Mouse (Mus musculus): ENCODE results near the gene Sipa1l1. TPM values are rescaled to one million over a fixed set of nuclear protein-coding genes. Genes with fewer than 3 reads are reported as not detected.

Gene Sipa1l1
- total and polyA plus RNA-seq, 3 experiments, result 13.6 to 36.7 (median 23.6) TPM

DNA sequence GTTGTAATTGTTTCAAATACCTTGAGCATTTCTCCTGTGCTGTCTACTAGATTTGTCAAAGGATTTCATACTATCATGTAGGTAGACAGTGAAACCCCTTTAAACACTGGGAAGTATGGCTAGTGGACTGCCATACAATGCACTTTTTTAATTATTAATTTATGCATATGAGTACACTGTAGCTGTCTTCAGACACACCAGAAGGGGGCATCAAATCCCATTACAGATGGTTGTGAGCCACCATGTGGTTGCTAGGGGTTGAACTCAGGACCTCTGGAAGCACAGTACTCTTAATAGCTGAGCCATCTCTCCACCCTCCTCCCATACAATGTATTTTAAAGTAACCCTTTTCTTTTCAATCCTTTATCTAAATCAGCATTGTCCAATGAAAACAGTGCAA, 219.0 kb downstream of the Sipa1l1 start:
- Histone ChIP-seq H3K9me3 (replicated peaks; ENCODE audit: low read length) (peaks cover 2% of the 10 kb centered on the region), H3K27me3 (replicated peaks) (no peaks in the 10 kb centered on the region), H3K9ac (ENCODE audit: insufficient read depth, low read depth) (no peak overlapping the region), H3K79me2 (replicated peaks; ENCODE audit: control insufficient read depth, extremely low read depth, insufficient read depth, poor library complexity, severe bottlenecking) (no peaks in the 10 kb centered on the region), H3K4me2 (ENCODE audit: insufficient read depth, low read depth, poor library complexity, severe bottlenecking) (no peak overlapping the region), H3K36me3 (replicated peaks in 1 of 2; ENCODE audit: control insufficient read depth in 1 of 2, insufficient read depth in 1 of 2, low read length in 1 of 2) (peaks cover 16 to 38% of the 10 kb centered on the region in 2 experiments), H3K27ac (ENCODE audit: insufficient read depth, low read depth) (no peak overlapping the region), H3K4me1 (ENCODE audit: control insufficient read depth in 1 of 2, insufficient read depth in 2 of 2) (peaks cover 31 to 62% of the 10 kb centered on the region in 2 experiments), H3K4me3 (replicated peaks in 1 of 3; ENCODE audit: low read depth in 2 of 3, low read length in 2 of 3, poor library complexity in 1 of 3) (no peak overlapping the region)
- no peak for DNase-seq (ENCODE audit: extremely low read depth)
- in situ Hi-C loops (cut with MboI; ENCODE audit: low pct_ligation_motif_present, low pct_unique_long_range_greater_than_20kb, low sequenced_read_pairs) (no loop called here), dilution Hi-C loops (cut with MboI; ENCODE audit: extremely low pct_ligation_motif_present, extremely low pct_unique_long_range_greater_than_20kb, low sequenced_read_pairs) (no loop called here)
- peak; percentile 33 for TF ChIP-seq SMC3 (IDR thresholded peaks at IDR 0.05; ENCODE audit: low read depth, low read length)
- TF ChIP-seq TBP (conservative IDR thresholded peaks at IDR 0.05; ENCODE audit: low read depth, low read length), result no peak
- TF ChIP-seq MEF2A (IDR thresholded peaks at IDR 0.05; ENCODE audit: borderline replicate concordance, low read depth, low read length), result no peak
- no peak for TF ChIP-seq JUND (conservative IDR thresholded peaks at IDR 0.05; ENCODE audit: low read depth, low read length)
- TF ChIP-seq SIN3A (IDR thresholded peaks at IDR 0.05; ENCODE audit: low read length), result 0 out of 2 replicates have a peak, but pooled peaks have one; percentile 1
- TF ChIP-seq ZKSCAN1 (IDR thresholded peaks at IDR 0.05; ENCODE audit: borderline replicate concordance, low read depth, low read length), result no peak
- TF ChIP-seq MAX (IDR thresholded peaks at IDR 0.05; ENCODE audit: low read length), result no peak
- TF ChIP-seq CTCF (conservative IDR thresholded peaks at IDR 0.05 in 1 of 2, IDR thresholded peaks at IDR 0.05 in 1 of 2; ENCODE audit: low read depth in 2 of 2, low read length in 2 of 2), result peak in 1 of 2 experiments; percentile 69; a peak in 2 of 4 replicates
- TF ChIP-seq MYC (IDR thresholded peaks at IDR 0.05; ENCODE audit: low read depth, low read length), result 0 out of 2 replicates have a peak, but pooled peaks have one; percentile 17
- TF ChIP-seq ZC3H11A (IDR thresholded peaks at IDR 0.05; ENCODE audit: low read depth, low read length), result no peak
- no peak for TF ChIP-seq GABPA (IDR thresholded peaks at IDR 0.05; ENCODE audit: insufficient replicate concordance, low read depth, low read length)
- no peak for TF ChIP-seq POLR2A (IDR thresholded peaks at IDR 0.05; ENCODE audit: low read depth, low read length)
- no peak for TF ChIP-seq HCFC1 (IDR thresholded peaks at IDR 0.05; ENCODE audit: low read depth, low read length)
- TF ChIP-seq MXI1 (IDR thresholded peaks at IDR 0.05; ENCODE audit: low read depth, low read length), result 0 out of 2 replicates have a peak, but pooled peaks have one; percentile 41

DNA sequence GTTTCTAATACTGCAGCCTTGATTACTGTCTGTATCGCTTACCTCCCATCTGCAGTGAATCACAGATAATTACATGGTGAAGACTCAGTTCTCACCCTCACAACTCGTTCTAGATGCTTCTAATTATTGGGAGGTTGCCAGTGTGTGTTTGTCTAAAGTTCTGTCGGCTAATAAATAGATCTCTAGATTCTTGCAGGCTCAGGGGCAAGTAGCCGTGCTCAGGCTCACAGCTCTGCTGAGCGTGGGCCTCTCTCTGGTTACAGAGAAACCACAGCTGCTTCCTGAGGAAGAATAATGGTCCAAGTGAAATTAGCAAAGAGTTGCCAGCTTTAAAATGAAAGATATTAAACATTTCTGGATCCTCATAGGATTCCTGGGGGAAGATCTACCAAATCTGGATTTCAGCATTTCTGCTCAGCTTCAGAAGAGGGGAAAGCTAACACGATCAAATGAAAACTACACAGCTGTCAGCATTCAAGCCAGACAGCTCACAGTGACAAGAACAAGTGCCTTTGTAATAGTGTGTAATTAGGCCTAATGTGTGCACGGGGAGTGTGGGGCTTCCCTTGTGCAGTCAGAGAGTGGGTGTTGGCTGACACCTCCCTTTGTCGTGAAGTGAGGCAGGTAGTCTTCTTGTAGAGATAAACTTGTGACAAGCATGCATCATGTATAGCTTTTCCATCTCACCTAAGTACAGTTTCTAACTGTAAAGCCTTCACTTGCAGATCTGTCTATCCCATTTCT, 225.2 kb downstream of the Sipa1l1 start:
- dilution Hi-C loops (cut with MboI; ENCODE audit: extremely low pct_ligation_motif_present, extremely low pct_unique_long_range_greater_than_20kb, low sequenced_read_pairs) (no loop called here), in situ Hi-C loops (cut with MboI; ENCODE audit: low pct_ligation_motif_present, low pct_unique_long_range_greater_than_20kb, low sequenced_read_pairs) (no loop called here)
- H3K4me1 ChIP-seq (ENCODE audit: control insufficient read depth in 1 of 2, insufficient read depth in 2 of 2), result peaks cover 42 to 89% of the 10 kb centered on the region in 2 experiments
- peak overlapping the region; percentile 10 for H3K9ac ChIP-seq (ENCODE audit: insufficient read depth, low read depth)
- H3K27ac ChIP-seq (ENCODE audit: insufficient read depth, low read depth), result peak overlapping the region; percentile 100
- DNase-seq (ENCODE audit: extremely low read depth), result peak; percentile 29
- peak overlapping the region; percentile 89 for H3K4me2 ChIP-seq (ENCODE audit: insufficient read depth, low read depth, poor library complexity, severe bottlenecking)
- H3K36me3 ChIP-seq (replicated peaks in 1 of 2; ENCODE audit: control insufficient read depth in 1 of 2, insufficient read depth in 1 of 2, low read length in 1 of 2), result peaks cover 15 to 30% of the 10 kb centered on the region in 2 experiments
- no peaks in the 10 kb centered on the region for H3K9me3 ChIP-seq (replicated peaks; ENCODE audit: low read length)
- H3K79me2 ChIP-seq (replicated peaks; ENCODE audit: control insufficient read depth, extremely low read depth, insufficient read depth, poor library complexity, severe bottlenecking), result no peaks in the 10 kb centered on the region
- no peaks in the 10 kb centered on the region for H3K27me3 ChIP-seq (replicated peaks)
- peak overlapping the region in 1 of 3 experiments; percentile 46 for H3K4me3 ChIP-seq (replicated peaks in 1 of 3; ENCODE audit: low read depth in 2 of 3, low read length in 2 of 3, poor library complexity in 1 of 3)
- TF ChIP-seq UBTF (IDR thresholded peaks at IDR 0.05; ENCODE audit: low read depth, low read length) (no peak), POLR2AphosphoS2 (IDR thresholded peaks at IDR 0.05; ENCODE audit: low read depth, low read length) (no peak), PAX5 (IDR thresholded peaks at IDR 0.05; ENCODE audit: low read length) (no peak), CHD1 (IDR thresholded peaks at IDR 0.05; ENCODE audit: low read depth, low read length) (peak; percentile 32; the same call in 1 of the 2 replicates), CTCF (conservative IDR thresholded peaks at IDR 0.05 in 1 of 2, IDR thresholded peaks at IDR 0.05 in 1 of 2; ENCODE audit: low read depth in 2 of 2, low read length in 2 of 2) (no peak), USF1 (IDR thresholded peaks at IDR 0.05; ENCODE audit: low read depth, low read length) (no peak), ELF1 (IDR thresholded peaks at IDR 0.05; ENCODE audit: low read depth, low read length) (no peak; the same call in 1 of the 2 replicates), JUND (conservative IDR thresholded peaks at IDR 0.05; ENCODE audit: low read depth, low read length) (no peak), ZKSCAN1 (IDR thresholded peaks at IDR 0.05; ENCODE audit: borderline replicate concordance, low read depth, low read length) (no peak), MEF2A (IDR thresholded peaks at IDR 0.05; ENCODE audit: borderline replicate concordance, low read depth, low read length) (peak; percentile 31; the same call in 1 of the 2 replicates), SIN3A (IDR thresholded peaks at IDR 0.05; ENCODE audit: low read length) (no peak), IRF4 (IDR thresholded peaks at IDR 0.05; ENCODE audit: low read depth, low read length) (peak; percentile 67), GABPA (IDR thresholded peaks at IDR 0.05; ENCODE audit: insufficient replicate concordance, low read depth, low read length) (no peak), RAD21 (IDR thresholded peaks at IDR 0.05; ENCODE audit: low read depth, low read length) (no peak), ZC3H11A (IDR thresholded peaks at IDR 0.05; ENCODE audit: low read depth, low read length) (no peak), MAFK (IDR thresholded peaks at IDR 0.05; ENCODE audit: insufficient replicate concordance, low read length) (no peak), RCOR1 (conservative IDR thresholded peaks at IDR 0.05; ENCODE audit: low read depth, low read length) (no peak), MAZ (IDR thresholded peaks at IDR 0.05; ENCODE audit: low read depth, low read length) (no peak), USF2 (conservative IDR thresholded peaks at IDR 0.05; ENCODE audit: low read depth, low read length) (no peak), EP300 (IDR thresholded peaks at IDR 0.05; ENCODE audit: low read length) (peak; percentile 78), ETS1 (conservative IDR thresholded peaks at IDR 0.05; ENCODE audit: low read depth, low read length) (peak; percentile 61), TBP (conservative IDR thresholded peaks at IDR 0.05; ENCODE audit: low read depth, low read length) (no peak), MXI1 (IDR thresholded peaks at IDR 0.05; ENCODE audit: low read depth, low read length) (0 out of 2 replicates have a peak, but pooled peaks have one; percentile 44), HCFC1 (IDR thresholded peaks at IDR 0.05; ENCODE audit: low read depth, low read length) (no peak), ZNF384 (IDR thresholded peaks at IDR 0.05; ENCODE audit: low read depth, low read length) (no peak)
